Mouse (Mus musculus) monocyte, adult 59 days (primary cell): Measurements from ENCODE around the gene Cenps. TPM values are rescaled to one million over a fixed set of nuclear protein-coding genes. Genes with fewer than 3 reads are reported as not detected.

Experiments
- total RNA-seq, 2 experiments: library from RNA; stranded (reverse); gene quantifications; one replicate each; pipeline ENCODE4 v1.2.4; 2023

Cenps gene
- total RNA-seq = 1 to 10 TPM; 5.9 to 7.4 TPM

DNA sequence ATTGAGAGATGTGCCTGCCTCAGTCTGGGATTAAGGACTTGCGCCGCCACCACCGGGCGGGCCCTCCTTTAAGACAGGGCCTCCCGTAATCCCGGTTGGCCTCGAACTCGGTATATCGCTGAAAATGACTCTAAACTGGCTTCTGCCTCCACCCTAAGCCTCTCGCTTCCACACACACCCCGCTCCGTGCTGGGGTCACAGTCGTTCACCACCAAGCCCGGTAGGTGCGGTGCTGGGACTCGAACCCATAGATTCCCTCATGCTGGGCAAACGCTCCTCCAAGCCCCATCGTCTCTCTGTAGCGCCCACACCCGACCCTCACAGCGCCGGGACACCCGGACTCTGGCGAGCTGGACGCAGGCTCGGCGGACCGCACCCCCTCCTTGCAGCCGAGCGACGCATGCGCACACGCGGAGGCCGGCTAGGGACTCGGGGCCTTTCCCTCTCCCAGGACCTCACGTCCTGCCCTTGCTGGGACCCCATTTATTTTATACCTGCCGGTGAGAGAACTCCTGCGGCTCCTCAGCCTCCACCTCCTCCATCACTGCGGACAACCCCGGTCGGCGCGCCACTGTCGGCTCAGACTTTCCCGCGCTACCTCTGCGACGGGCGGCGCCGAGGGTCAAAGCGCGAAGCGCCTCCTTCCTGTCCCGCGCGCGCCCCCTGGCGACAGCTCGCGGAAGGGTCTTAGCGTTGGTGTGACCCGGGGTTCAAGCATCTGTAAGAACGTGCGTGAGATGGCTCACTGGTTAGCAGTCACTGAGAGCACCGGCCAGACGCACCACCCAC lies at the start of gene Cenps:
TSS of gene Cenps (minus strand) at position 648 of the 789 bp plus-strand sequence.

DNA sequence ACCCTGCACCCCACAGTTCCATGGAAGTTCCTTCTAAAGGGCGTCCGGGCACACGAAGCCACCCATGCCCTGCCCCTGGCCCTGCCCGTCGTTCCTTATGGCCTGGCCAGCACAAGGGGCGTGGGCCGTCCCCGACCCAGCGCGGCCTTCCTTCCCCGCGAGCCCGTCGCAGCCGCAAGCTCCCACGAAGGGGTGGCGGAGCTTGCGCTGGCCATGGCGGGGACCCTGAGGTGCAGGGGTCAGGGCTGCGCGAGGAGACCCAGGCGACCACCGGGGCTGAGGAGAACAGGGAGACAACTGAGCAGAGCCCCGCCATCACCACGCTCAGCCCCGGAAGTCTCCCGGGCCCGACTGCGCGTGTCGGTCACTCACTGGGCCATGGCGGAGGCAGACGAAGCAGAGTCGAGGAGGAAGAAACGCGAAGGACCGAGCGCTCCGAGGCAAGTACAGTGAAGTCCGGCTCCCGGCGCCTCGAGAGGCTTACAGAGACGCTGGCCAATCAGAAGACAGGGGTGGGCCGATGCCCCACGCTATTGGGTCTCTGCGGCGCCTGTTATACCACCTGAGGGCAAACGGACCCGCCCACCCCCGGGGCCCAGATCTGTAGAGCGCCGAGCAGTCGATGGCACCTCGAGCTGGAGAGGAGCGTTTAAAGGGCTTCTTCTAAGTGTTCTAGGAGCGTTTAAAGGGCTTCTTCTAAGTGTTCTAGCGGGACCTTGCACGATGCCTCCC lies 29.0 kb upstream of the Cenps start, which contains the start of gene Pgd:
TSS of gene Pgd (minus strand) at position 557 of the 732 bp plus-strand sequence.

DNA sequence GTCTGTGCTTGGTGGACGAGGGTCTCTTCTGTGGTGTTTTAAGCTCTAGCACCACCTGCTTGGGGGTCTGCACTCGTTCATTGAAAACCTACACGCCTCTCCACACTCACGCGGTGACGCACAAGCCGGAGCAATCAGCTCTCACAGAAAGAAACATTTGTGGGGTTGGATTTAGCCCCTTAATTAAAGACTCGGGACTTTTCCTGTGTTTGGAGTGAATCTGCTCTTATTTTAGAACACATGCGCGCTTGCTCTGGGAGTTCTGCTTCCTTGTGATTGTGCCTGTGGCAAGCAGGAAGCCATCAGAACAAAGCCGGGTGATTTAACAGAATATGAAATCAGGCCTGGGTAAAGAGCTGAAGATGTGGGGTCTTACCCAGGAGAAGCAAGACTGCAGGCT lies 10.8 kb downstream of the Cenps start, which contains the start of gene Cort:
TSS of gene Cort (minus strand) at position 101 of the 400 bp plus-strand sequence.

DNA sequence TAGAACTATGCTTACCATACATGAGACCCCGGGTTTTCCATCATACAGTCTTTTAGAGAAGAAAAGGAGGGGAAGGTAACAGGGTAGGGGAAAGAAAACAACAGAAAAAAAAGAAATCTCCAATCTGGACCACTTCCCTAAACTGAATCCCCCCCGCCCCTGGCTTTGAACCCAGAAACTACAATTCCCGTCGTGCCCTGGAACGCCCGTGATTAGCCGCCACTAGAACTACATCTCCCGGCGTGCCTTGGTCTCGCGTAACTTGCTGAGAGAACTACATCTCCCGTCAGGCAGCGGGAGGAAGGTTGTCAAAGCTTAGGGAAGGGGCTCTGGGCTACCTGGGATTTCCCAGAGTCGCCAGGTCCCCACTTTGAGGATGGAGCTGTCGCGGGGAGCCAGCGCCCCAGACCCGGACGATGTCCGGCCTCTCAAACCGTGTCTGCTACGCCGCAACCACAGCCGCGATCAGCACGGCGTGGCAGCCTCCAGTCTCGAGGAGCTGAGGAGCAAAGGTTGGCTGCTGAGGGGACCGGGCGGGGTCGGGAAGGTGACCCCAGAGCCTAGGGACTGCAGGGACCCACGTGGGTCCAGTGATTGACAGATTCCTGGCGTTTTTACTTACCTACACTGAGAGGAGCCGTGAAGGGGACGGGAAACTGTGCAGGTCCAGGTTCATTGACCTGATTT lies 33.4 kb downstream of the Cenps start, which contains the start of gene Dffa:
TSS of gene Dffa (plus strand) at position 272 of the 687 bp plus-strand sequence.

DNA sequence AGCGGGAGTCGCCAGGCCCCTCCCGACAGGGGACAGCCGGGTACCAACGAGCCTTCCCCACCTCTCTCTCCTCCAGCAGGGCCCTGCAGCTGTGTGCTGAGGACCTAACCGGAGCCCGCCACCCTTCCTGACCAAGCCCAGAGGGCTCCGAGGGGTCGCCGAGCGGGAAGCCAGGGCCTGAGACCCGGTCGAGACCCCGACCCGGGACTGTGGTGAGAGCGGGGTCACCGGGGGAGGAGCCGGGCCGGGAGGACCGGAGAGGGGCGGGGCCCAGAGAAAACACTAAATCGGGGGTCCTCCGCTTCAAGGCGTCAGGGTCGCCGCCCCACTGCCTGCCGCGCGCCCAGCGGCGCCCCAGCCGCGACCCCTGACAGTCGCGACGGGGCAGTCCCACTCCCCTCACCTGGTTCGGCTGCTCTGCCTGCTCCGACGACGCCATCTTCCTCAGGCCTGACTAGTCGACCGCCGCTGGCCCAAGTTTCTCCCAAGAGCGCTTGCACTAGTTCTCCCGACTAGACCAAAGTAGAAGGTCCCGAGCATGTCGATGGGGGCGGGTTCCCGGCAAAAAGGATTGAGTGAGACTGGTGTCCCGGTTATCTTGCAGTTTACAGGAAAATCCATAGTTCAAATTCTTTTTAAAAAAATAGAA lies 37.9 kb downstream of the Cenps start, which contains the start of gene Pex14:
TSS of gene Pex14 (minus strand) at position 508 of the 649 bp plus-strand sequence.

Other genes with a start within 250 kb of the Cenps start
- 10 to 100 TPM; 26.4 to 27.2 TPM for gene Pex14, start 37.8 kb downstream of the Cenps start, total RNA-seq
- gene Dffa, start 33.5 kb downstream of the Cenps start, total RNA-seq = 10 to 100 TPM; 21.4 to 21.7 TPM
- 1 to 10 TPM in 1 of 2 experiments, not detected in 1; 1.7 TPM for gene Cort, start 10.9 kb downstream of the Cenps start, total RNA-seq
- 100 to 1,000 TPM; 208 to 264 TPM for gene Pgd, start 29.1 kb upstream of the Cenps start, total RNA-seq
- gene Kif1b, start 170.1 kb upstream of the Cenps start, total RNA-seq = 10 to 100 TPM; 35.0 to 40.4 TPM